Mouse (Mus musculus): Measurements from ENCODE around the gene Usp4.
"Not testable (repeated sequence)": the region's sequence is repeated elsewhere in the genome, so short reads cannot be mapped to it uniquely, and the experiment has no call there.

The Usp4 gene

GRCm38 (mm10) chr9:108347540-108348289 is at the start of gene Usp4:
Gene Usp4, plus strand, starts transcription at chr9:108347853.
- DNase-seq: peak; percentile 87 to 90

DNA sequence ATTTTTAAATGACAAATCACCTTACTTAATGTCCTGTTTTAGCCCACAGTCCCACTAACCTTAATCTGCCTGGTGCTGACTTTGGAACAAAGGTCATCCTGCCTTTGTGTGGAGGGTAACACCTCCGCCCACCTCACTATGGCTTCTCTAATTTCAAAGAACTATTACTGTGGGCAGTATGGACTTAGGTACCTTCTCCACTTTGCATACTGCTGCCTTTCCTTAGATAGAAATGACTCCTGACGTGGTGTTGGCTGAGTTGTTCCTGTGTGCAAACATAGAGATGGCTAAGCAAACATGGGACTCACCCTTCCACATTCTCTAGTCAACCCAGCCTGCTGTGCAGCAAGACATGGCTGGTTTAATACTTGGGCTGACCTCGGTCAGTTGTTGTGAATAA is 45.8 kb upstream of the Usp4 start:
- peak; percentile 49 to 69 for DNase-seq

GRCm38 (mm10) chr9:108304716-108305115 is 42.9 kb upstream of the Usp4 start:
- no peak for DNase-seq

DNA sequence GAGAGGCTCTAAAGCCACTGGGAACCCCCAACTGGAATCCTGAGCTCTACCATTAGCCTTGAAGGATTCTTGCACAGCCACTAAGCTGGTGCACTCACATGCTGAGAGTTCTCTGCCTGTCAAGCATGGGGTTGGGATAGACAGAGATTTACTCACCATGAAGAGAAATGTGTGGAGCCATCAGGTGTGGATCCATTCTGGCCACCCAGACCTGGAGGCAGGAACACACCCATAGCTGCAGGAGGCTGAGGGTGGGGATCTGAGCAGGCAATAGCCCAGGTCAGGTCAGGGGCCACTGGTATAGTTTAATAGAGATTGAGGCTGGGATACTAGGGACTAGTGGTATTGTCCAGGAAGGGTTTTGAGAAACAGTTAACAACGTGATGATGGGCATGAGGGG is 42.5 kb upstream of the Usp4 start:
- peak in 1 of 2 experiments; percentile 17 for DNase-seq

- DNase-seq: peak; percentile 100
These were observed 41.8 kb upstream of the Usp4 start, which contains the start of the genes Rhoa and Tcta for GRCm38 (mm10) chr9:108305629-108306520. Gene Rhoa, plus strand, starts transcription at chr9:108306129. Gene Tcta, minus strand, starts transcription at chr9:108306160.

DNA sequence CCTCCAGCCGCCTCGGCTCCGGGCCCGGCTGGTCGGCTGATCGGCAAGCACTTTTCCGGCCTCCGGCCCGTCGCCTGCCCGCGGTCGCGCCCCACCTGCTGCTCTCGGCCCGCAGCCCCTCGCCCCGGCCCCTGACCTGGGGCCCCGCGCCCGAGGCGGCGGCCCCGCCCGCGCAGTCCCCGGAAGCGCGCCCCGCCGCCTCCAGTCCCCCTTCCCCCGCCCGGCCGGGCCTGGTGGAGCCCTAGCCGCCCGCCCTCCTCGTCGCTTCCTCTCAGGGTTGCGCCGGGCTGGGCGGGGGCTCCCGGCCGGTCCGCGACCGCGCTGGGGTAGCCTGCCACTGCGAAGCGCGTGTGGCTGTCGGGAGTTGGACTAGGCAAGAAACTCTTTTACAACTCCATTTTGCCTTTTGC is 41.1 kb upstream of the Usp4 start:
- peak; percentile 85 to 90 for DNase-seq

DNA sequence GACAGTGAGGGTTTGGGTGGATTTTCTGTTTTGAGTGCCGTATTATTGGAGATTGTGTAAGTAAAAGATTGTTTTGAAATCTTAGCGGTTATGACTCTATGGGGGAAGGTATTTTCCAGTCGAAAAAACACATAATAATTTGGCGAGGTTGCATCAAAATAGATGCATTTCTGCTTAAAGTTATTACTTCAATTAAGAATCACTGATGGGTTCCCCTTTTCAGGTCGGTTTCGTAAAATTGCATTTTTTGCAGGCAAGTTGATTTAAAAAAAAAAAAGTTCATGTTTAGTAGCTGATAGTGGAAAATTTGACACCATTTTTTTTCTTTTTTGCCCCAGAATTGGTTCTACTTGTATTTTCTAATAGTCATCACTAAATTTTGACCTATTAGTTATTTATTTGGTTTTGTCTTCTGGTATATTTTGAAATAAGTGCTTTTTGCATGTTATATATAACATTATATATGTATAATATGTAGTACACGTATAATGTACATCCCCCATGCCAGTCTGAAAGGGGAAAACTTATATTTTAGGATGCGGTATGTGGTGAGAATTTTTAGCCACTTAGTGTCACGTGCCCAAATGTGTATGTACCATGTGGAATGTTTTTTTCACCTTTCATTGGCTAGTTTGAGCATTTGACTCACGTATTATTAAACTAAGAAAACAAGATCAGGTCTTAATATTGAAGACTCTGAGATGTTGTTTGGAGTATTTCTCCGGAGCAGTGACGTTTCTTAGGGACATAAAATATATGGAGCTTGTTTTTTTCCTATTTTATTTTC is 40.4 kb upstream of the Usp4 start:
- DNase-seq: no peak

DNA sequence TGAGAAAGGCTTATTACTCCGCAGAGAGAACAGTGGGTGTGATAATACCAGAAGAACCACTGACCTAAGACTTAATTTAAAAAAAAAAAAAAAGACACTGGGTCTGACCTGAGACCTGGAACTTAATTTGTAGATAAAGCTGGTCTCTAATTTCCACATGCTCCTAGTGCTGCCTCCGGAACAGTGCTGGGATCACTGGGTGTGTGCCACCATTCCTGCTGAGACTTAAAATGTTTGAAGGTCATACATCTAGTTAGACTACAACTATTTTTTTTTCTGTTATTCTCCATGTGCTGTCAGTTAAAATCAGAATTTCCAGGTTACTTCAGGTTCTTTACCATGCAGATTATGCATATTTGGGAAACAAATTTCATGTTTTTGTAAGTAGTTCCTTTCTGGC is 39.5 kb upstream of the Usp4 start:
- no peak for DNase-seq

GRCm38 (mm10) chr9:108317572-108317971 is 30.1 kb upstream of the Usp4 start:
- DNase-seq: peak in 1 of 2 experiments; percentile 17

GRCm38 (mm10) chr9:108318462-108318861 is 29.2 kb upstream of the Usp4 start:
- no peak for DNase-seq

DNA sequence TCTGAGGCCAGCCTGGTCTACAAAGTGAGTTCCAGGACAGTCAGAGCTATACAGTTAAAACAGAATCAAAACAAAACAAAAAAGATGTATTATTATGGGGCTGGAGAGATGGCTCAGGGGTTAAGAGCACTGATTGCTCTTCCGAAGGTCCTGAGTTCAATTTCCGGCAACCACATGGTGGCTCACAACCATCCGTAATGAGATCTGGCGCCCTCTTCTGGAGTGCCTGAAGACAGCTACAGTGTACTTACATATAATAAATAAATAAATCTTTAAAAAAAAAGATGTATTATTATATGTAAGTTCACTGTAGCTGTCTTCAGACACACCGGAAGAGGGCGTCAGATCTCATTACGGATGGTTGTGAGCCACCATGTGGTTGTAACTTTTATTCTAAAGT is 25.6 kb upstream of the Usp4 start:
- DNase-seq: not testable (repeated sequence)

DNA sequence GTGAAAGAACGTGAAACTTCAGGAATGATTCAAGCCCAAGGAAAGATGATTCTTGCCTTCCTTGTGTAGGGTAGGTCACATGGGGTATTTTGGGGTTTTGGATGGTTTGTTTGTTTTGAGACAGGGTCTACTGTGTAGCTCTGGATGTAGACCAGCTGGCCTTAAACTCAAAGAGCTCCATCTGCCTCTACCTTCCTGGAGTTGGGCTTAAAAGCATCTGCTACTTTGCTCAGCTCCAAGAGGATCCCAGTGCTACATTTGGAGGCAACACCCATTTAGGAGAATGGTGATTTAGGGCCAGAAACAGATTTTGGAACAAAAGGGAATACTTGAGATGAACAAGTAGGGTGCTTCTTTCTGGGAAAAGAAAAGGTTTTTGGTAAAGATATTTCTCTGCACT is 22.9 kb upstream of the Usp4 start:
- DNase-seq: no peak

GRCm38 (mm10) chr9:108325811-108326210 is 21.8 kb upstream of the Usp4 start:
- no peak for DNase-seq

- no peak for DNase-seq
These were observed 9.7 kb upstream of the Usp4 start for GRCm38 (mm10) chr9:108337848-108338550.

- peak; percentile 35 to 44 for DNase-seq
These were observed 9.1 kb upstream of the Usp4 start for GRCm38 (mm10) chr9:108338551-108338885.

GRCm38 (mm10) chr9:108338886-108339781 is 8.5 kb upstream of the Usp4 start, which contains the start of gene Gpx1:
Gene Gpx1, plus strand, starts transcription at chr9:108338903.
- DNase-seq: peak; percentile 98

DNA sequence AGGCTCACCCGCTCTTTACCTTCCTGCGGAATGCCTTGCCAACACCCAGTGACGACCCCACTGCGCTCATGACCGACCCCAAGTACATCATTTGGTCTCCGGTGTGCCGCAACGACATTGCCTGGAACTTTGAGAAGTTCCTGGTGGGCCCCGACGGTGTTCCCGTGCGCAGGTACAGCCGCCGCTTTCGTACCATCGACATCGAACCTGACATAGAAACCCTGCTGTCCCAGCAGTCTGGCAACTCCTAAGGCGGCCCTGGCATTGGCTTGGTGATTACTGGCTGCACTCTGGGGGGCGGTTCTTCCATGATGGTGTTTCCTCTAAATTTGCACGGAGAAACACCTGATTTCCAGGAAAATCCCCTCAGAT is 7.8 kb upstream of the Usp4 start:
- peak; percentile 36 for DNase-seq

GRCm38 (mm10) chr9:108340258-108341138 is 7.2 kb upstream of the Usp4 start:
- DNase-seq: peak; percentile 46 to 48

GRCm38 (mm10) chr9:108341139-108341475 is 6.5 kb upstream of the Usp4 start:
- DNase-seq: no peak

DNA sequence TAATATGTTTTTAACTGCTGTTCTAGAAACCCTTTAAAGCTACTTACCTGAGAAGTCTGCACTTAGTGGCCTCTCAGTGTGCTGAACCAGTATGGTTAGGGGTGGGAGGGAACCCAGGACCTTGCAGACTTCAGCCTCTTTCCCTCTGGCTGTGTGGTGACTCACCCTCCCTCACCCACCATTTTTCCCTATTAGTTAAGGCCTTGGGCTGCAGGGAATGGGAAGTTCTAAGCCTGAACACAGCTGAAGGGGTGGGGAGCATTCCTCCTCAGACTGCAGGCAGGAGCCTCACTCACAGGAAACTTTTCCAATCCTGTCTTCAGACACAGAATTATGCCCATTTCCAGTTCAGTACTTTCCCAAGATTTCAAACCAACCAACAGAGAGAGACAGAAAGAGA is 5.9 kb upstream of the Usp4 start:
- DNase-seq: peak; percentile 12 to 23
